Mouse (Mus musculus) cerebellum, postnatal 4 days (tissue): ENCODE measurements around the gene Mcpt1.
"Not testable (repeated sequence)": the region's sequence is repeated elsewhere in the genome, so short reads cannot be mapped to it uniquely, and the experiment has no call there.

Experiments used
- DNase-seq, 2 experiments: peaks; one replicate each; pipeline ENCODE4 v3.0.0; 2022; ENCODE audit warnings: low spot score in 2 of 2, mixed read lengths in 1 of 2

Gene Mcpt1

GRCm38 (mm10) chr14:56017671-56018070 lies at the start of gene Mcpt1:
Mcpt1 (plus strand) TSS chr14:56017971.
- not testable (repeated sequence) for DNase-seq

GRCm38 (mm10) chr14:55987464-55987863 lies 30.3 kb upstream of the Mcpt1 start:
- not testable (repeated sequence) for DNase-seq

- no peak for DNase-seq
These were observed 4.6 kb upstream of the Mcpt1 start for GRCm38 (mm10) chr14:56013147-56013546.

GRCm38 (mm10) chr14:56013924-56014323 lies 3.8 kb upstream of the Mcpt1 start:
- DNase-seq, result no peak

- no peak for DNase-seq
These were observed 1.7 kb downstream of the Mcpt1 start for GRCm38 (mm10) chr14:56019446-56019845.

DNA sequence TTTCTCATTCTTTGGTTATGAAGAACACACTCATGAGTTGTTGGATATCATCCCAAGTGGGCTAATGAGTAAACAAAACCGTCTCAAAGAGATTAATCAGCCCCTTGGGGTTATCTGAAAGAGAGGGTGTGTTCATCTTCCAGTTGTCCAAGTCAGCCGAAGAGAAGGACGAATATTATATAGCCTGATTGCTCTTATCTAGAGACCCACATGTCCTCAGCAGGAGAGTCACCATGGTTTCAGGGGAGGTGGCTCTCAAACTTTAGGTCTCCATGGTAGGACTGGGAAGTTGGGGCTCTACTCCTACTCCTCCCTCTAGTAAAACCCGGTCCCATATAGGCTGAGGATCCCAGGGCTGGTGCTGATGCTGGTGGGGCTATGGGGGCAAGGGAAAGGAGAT lies 3.5 kb downstream of the Mcpt1 start:
- DNase-seq, result not testable (repeated sequence)

DNA sequence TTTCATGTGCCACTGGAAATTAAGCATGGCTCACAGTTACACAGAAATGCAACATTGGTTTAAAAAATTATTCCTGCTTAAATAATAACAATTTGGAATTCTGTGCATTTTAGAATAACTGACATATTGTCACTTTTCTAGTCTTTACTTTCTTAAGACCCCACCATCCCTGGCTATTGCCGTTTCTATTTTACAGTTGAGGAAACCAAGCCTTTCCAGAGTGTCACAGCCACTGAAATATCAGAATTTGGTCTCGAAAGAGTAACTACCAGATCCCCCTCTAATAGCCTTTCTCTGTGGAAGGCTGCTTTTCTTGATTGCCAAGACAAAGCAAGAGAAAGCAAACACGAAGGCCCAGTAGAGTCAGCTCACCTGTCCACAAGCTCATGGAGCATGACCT lies 12.6 kb downstream of the Mcpt1 start, which contains the start of gene Mcpt9:
TSS of gene Mcpt9 (minus strand) at position 101 of the 400 bp plus-strand sequence.
- DNase-seq, result not testable (repeated sequence)

DNA sequence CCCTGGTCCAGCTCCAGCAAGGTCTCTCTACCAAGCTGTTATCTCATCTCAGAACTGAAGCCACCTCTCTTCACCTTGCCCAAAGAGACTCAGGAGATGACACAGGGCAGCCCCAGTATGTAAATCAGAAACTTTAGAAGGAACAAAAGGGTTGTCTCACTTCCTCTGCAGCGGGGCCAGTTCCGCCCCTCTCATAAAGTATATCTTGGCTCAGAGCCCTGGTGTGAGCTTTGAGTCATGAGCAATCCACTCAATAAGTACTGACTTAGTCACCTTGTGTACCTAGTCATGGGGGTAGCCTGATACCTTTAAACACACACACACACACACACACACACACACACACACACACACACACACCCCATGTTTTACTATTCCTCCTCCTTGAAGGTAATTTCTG lies 16.7 kb downstream of the Mcpt1 start:
- DNase-seq, result no peak

- not testable (repeated sequence) for DNase-seq
These were observed 24.0 kb downstream of the Mcpt1 start, which contains the start of gene Mcpt2 for GRCm38 (mm10) chr14:56041792-56042191. Mcpt2 (plus strand) TSS chr14:56042041.

DNA sequence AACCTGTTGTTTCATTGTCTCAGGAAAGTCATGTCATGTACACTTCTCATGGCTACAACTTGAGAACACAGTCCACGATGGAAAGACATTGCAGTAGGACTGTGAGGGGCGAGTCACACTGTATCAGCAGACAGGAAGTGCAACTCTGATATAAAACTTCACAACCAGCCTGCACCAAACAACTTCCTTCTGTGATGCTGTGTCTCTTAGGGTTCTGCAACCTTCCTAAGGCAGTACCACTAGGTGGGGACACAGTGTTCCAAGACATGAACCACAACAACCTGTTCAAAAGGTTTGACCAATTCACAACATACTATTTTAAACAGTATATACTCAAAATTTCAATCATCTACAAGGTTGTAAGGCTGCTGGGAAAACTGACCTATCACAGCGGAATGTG lies 37.6 kb downstream of the Mcpt1 start:
- DNase-seq, result no peak

- DNase-seq, result no peak
These were observed 40.0 kb downstream of the Mcpt1 start for GRCm38 (mm10) chr14:56057722-56058121.

- not testable (repeated sequence) for DNase-seq
These were observed 44.4 kb downstream of the Mcpt1 start, which contains the start of gene Mcpt4 for GRCm38 (mm10) chr14:56062213-56062612. Mcpt4 (minus strand) TSS chr14:56062313.
